Mouse (Mus musculus): ENCODE measurements at regions not wholly inside any gene's neighbourhood (a gene's known extent, or its start where the extent isn't known, plus 50 kb on each side); places are given as distances from the start of the nearest gene placed in this dataset.

- Histone ChIP-seq H3K27me3 (replicated peaks; ENCODE audit: insufficient read depth, low read length) (no peaks in the 10 kb centered on the region), H3K4me1 (ENCODE audit: insufficient read depth, low read depth, low read length) (no peaks in the 10 kb centered on the region), H3K36me3 (ENCODE audit: insufficient read depth, low read length) (no peaks in the 10 kb centered on the region), H3K27ac (ENCODE audit: low read length) (no peak overlapping the region), H3K4me3 (ENCODE audit: low read depth, low read length) (no peak overlapping the region), H3K9me3 (ENCODE audit: low read length) (no peaks in the 10 kb centered on the region), H3K9ac (replicated peaks; ENCODE audit: low read depth) (no peak overlapping the region), H3K4me2 (replicated peaks; ENCODE audit: low read depth, low read length) (no peak overlapping the region)
- ATAC-seq (no peak), DNase-seq (ENCODE audit: low spot score) (no peak)
- TF ChIP-seq EP300 (IDR thresholded peaks at IDR 0.05) (no peak), CTCF (IDR thresholded peaks at IDR 0.05) (no peak)
- whole genome bisulfite sequencing, result 47% methylated on average over 6 of the region's 6 CpGs
Observed at GRCm38 (mm10) chr3:128226930-128227585, 330.9 kb upstream of the Fam241a start.

GRCm38 (mm10) chr3:128226503-128226902 is 330.4 kb upstream of the Fam241a start:
- TF ChIP-seq EP300 (IDR thresholded peaks at IDR 0.05), result no peak
- no peak for TF ChIP-seq CTCF (IDR thresholded peaks at IDR 0.05)
- DNase-seq (ENCODE audit: low spot score) (no peak), ATAC-seq (no peak)
- no peak overlapping the region for H3K4me3 ChIP-seq (ENCODE audit: low read depth, low read length)
- H3K4me2 ChIP-seq (replicated peaks; ENCODE audit: low read depth, low read length), result no peak overlapping the region
- H3K4me1 ChIP-seq (ENCODE audit: insufficient read depth, low read depth, low read length), result no peaks in the 10 kb centered on the region
- no peaks in the 10 kb centered on the region for H3K27me3 ChIP-seq (replicated peaks; ENCODE audit: insufficient read depth, low read length)
- H3K9me3 ChIP-seq (ENCODE audit: low read length), result no peaks in the 10 kb centered on the region
- 61% methylated on average over 6 of the region's 6 CpGs for WGBS
- H3K9ac ChIP-seq (replicated peaks; ENCODE audit: low read depth), result no peak overlapping the region
- H3K36me3 ChIP-seq (ENCODE audit: insufficient read depth, low read length), result no peaks in the 10 kb centered on the region
- H3K27ac ChIP-seq (ENCODE audit: low read length), result no peak overlapping the region

GRCm38 (mm10) chr3:128222344-128222743 is 326.2 kb upstream of the Fam241a start:
- DNase-seq (ENCODE audit: low spot score) (no peak), ATAC-seq (no peak)
- no peaks in the 10 kb centered on the region for H3K27me3 ChIP-seq (replicated peaks; ENCODE audit: insufficient read depth, low read length)
- H3K4me2 ChIP-seq (replicated peaks; ENCODE audit: low read depth, low read length), result no peak overlapping the region
- H3K36me3 ChIP-seq (ENCODE audit: insufficient read depth, low read length), result no peaks in the 10 kb centered on the region
- H3K9me3 ChIP-seq (ENCODE audit: low read length), result no peaks in the 10 kb centered on the region
- no peak overlapping the region for H3K9ac ChIP-seq (replicated peaks; ENCODE audit: low read depth)
- 46% methylated on average over 12 of the region's 12 CpGs for WGBS
- H3K27ac ChIP-seq (ENCODE audit: low read length), result no peak overlapping the region
- H3K4me3 ChIP-seq (ENCODE audit: low read depth, low read length), result no peak overlapping the region
- TF ChIP-seq CTCF (IDR thresholded peaks at IDR 0.05), result no peak
- TF ChIP-seq EP300 (IDR thresholded peaks at IDR 0.05), result no peak
- no peaks in the 10 kb centered on the region for H3K4me1 ChIP-seq (ENCODE audit: insufficient read depth, low read depth, low read length)

GRCm38 (mm10) chr3:128221625-128222024 is 325.5 kb upstream of the Fam241a start:
- no peaks in the 10 kb centered on the region for H3K4me1 ChIP-seq (ENCODE audit: insufficient read depth, low read depth, low read length)
- no peak overlapping the region for H3K4me3 ChIP-seq (ENCODE audit: low read depth, low read length)
- H3K27ac ChIP-seq (ENCODE audit: low read length), result no peak overlapping the region
- DNase-seq (ENCODE audit: low spot score) (no peak), ATAC-seq (no peak)
- H3K27me3 ChIP-seq (replicated peaks; ENCODE audit: insufficient read depth, low read length), result no peaks in the 10 kb centered on the region
- H3K4me2 ChIP-seq (replicated peaks; ENCODE audit: low read depth, low read length), result no peak overlapping the region
- no peak for TF ChIP-seq EP300 (IDR thresholded peaks at IDR 0.05)
- no peak for TF ChIP-seq CTCF (IDR thresholded peaks at IDR 0.05)
- H3K36me3 ChIP-seq (ENCODE audit: insufficient read depth, low read length), result no peaks in the 10 kb centered on the region
- 74% methylated on average over 2 of the region's 2 CpGs for WGBS
- H3K9me3 ChIP-seq (ENCODE audit: low read length), result no peaks in the 10 kb centered on the region
- no peak overlapping the region for H3K9ac ChIP-seq (replicated peaks; ENCODE audit: low read depth)

- H3K4me2 ChIP-seq (replicated peaks; ENCODE audit: low read depth, low read length), result no peak overlapping the region
- DNase-seq (ENCODE audit: low spot score) (no peak), ATAC-seq (no peak)
- no peak for TF ChIP-seq CTCF (IDR thresholded peaks at IDR 0.05)
- no peak for TF ChIP-seq EP300 (IDR thresholded peaks at IDR 0.05)
- 81% methylated on average over 8 of the region's 8 CpGs for WGBS
- no peaks in the 10 kb centered on the region for H3K4me1 ChIP-seq (ENCODE audit: insufficient read depth, low read depth, low read length)
- no peak overlapping the region for H3K27ac ChIP-seq (ENCODE audit: low read length)
- H3K4me3 ChIP-seq (ENCODE audit: low read depth, low read length), result no peak overlapping the region
- no peaks in the 10 kb centered on the region for H3K27me3 ChIP-seq (replicated peaks; ENCODE audit: insufficient read depth, low read length)
- H3K9ac ChIP-seq (replicated peaks; ENCODE audit: low read depth), result no peak overlapping the region
- no peaks in the 10 kb centered on the region for H3K9me3 ChIP-seq (ENCODE audit: low read length)
- H3K36me3 ChIP-seq (ENCODE audit: insufficient read depth, low read length), result no peaks in the 10 kb centered on the region
Observed at GRCm38 (mm10) chr3:128220776-128221550, 324.8 kb upstream of the Fam241a start.

- Histone ChIP-seq H3K4me3 (ENCODE audit: low read depth, low read length) (no peak overlapping the region), H3K27me3 (replicated peaks; ENCODE audit: insufficient read depth, low read length) (no peaks in the 10 kb centered on the region), H3K36me3 (ENCODE audit: insufficient read depth, low read length) (no peaks in the 10 kb centered on the region), H3K4me1 (ENCODE audit: insufficient read depth, low read depth, low read length) (no peaks in the 10 kb centered on the region), H3K4me2 (replicated peaks; ENCODE audit: low read depth, low read length) (no peak overlapping the region), H3K27ac (ENCODE audit: low read length) (no peak overlapping the region), H3K9ac (replicated peaks; ENCODE audit: low read depth) (no peak overlapping the region), H3K9me3 (ENCODE audit: low read length) (no peaks in the 10 kb centered on the region)
- TF ChIP-seq CTCF (IDR thresholded peaks at IDR 0.05) (no peak), EP300 (IDR thresholded peaks at IDR 0.05) (no peak)
- WGBS, result 42% methylated on average over 5 of the region's 5 CpGs
- DNase-seq (ENCODE audit: low spot score) (peak; percentile 19), ATAC-seq (peak; percentile 50; the same call in 1 of the 2 replicates)
Observed at GRCm38 (mm10) chr3:128217765-128218415, 321.8 kb upstream of the Fam241a start.

Data from lung, postnatal 0 days (tissue).